Mouse (Mus musculus): Measurements from ENCODE around the gene Lefty2. TPM values are rescaled to one million over a fixed set of nuclear protein-coding genes. Genes with fewer than 3 reads are reported as not detected.
A peak's percentile ranks its signal among the peaks of the same experiment; 100 is the strongest.

The Lefty2 gene
- total and polyA plus RNA-seq, 3 experiments = not detected

DNA sequence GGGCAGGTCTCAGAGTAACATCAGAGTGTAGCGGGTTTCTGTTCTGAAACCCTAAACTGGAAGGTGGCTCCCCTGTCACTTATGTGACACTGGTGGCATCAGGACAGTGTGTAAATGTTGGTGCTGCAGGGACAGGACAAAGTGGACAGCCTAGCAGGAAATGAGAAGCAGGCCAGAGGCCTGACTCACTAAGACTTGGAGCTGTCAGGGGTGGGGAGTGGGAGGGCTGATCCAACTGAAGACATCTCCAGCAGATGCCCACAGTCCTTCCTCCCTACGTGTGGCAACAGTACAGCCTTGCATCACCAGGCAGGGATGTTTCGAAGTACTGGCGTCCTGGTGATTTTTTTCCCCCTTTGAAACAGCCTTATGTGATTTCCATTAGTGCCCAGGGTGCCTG is 51.6 kb downstream of the Lefty2 start:
- Histone ChIP-seq H3K4me3 (ENCODE audit: control insufficient read depth in 1 of 2, insufficient read depth in 1 of 2, low read depth in 2 of 2, low read length in 2 of 2) (no peak overlapping the region), H3K27ac (ENCODE audit: control insufficient read depth, low read depth, low read length) (no peak overlapping the region), H3K4me1 (ENCODE audit: control insufficient read depth in 1 of 2, insufficient read depth in 2 of 2, low read length in 2 of 2) (peaks cover 3 to 16% of the 10 kb centered on the region in 2 experiments; a peak in 3 of 4 replicates), H3K79me2 (ENCODE audit: control insufficient read depth, insufficient read depth, low read length, poor library complexity) (peaks cover 5% of the 10 kb centered on the region; the same call in 1 of the 2 replicates), H3K9me3 (replicated peaks; ENCODE audit: insufficient read depth, low read length) (no peaks in the 10 kb centered on the region), H3K27me3 (ENCODE audit: control insufficient read depth in 1 of 2, insufficient read depth in 2 of 2, low read length in 2 of 2) (no peaks in the 10 kb centered on the region), H3K9ac (ENCODE audit: control insufficient read depth, low read depth, low read length, poor library complexity, severe bottlenecking) (no peak overlapping the region), H3K36me3 (ENCODE audit: control insufficient read depth in 1 of 2, insufficient read depth in 2 of 2, low read length in 2 of 2) (peaks cover 0 to 4% of the 10 kb centered on the region in 2 experiments; a peak in 1 of 4 replicates)
- TF ChIP-seq CHD2 (IDR thresholded peaks at IDR 0.05; ENCODE audit: low read length) = no peak
- no peak for TF ChIP-seq RCOR1 (IDR thresholded peaks at IDR 0.05; ENCODE audit: low read depth, low read length)
- TF ChIP-seq EP300 (IDR thresholded peaks at IDR 0.05; ENCODE audit: low read depth in 1 of 2, low read length in 2 of 2) = no peak
- no peak for TF ChIP-seq RAD21 (IDR thresholded peaks at IDR 0.05; ENCODE audit: low read depth, low read length)
- no peak for TF ChIP-seq ZNF384 (IDR thresholded peaks at IDR 0.05; ENCODE audit: low read depth, low read length)
- TF ChIP-seq NRF1 (IDR thresholded peaks at IDR 0.05; ENCODE audit: insufficient read depth, low read depth, low read length, poor library complexity, severe bottlenecking) = no peak
- TF ChIP-seq HCFC1 (IDR thresholded peaks at IDR 0.05; ENCODE audit: low read depth, low read length) = no peak
- TF ChIP-seq SMC3 (IDR thresholded peaks at IDR 0.05; ENCODE audit: low read depth, low read length) = no peak
- TF ChIP-seq GATA1 (IDR thresholded peaks at IDR 0.05; ENCODE audit: low read depth, low read length) = no peak
- no peak for TF ChIP-seq USF2 (IDR thresholded peaks at IDR 0.05; ENCODE audit: borderline replicate concordance in 1 of 2, insufficient read depth in 1 of 2, low read depth in 1 of 2, low read length in 2 of 2)
- no peak for TF ChIP-seq MAFK (IDR thresholded peaks at IDR 0.05; ENCODE audit: borderline replicate concordance, low read depth, low read length)
- TF ChIP-seq ZC3H11A (IDR thresholded peaks at IDR 0.05; ENCODE audit: low read depth, low read length) = no peak
- TF ChIP-seq E2F4 (IDR thresholded peaks at IDR 0.05; ENCODE audit: borderline replicate concordance, low read depth, low read length) = no peak
- no peak for TF ChIP-seq TCF12 (IDR thresholded peaks at IDR 0.05; ENCODE audit: low read depth, low read length)
- TF ChIP-seq ELF1 (IDR thresholded peaks at IDR 0.05; ENCODE audit: low read depth, low read length) = no peak
- no peak for DNase-seq (ENCODE audit: low read depth, low spot score)

GRCm38 (mm10) chr1:180945001-180945980 is 52.4 kb downstream of the Lefty2 start:
- no peak overlapping the region for H3K27ac ChIP-seq (ENCODE audit: control insufficient read depth, low read depth, low read length)
- H3K79me2 ChIP-seq (ENCODE audit: control insufficient read depth, insufficient read depth, low read length, poor library complexity) = peaks cover 5% of the 10 kb centered on the region; the same call in 1 of the 2 replicates
- peak; percentile 52 for DNase-seq (ENCODE audit: low read depth, low spot score)
- H3K9me3 ChIP-seq (replicated peaks; ENCODE audit: insufficient read depth, low read length) = no peaks in the 10 kb centered on the region
- peaks cover 3 to 16% of the 10 kb centered on the region in 2 experiments; a peak in 3 of 4 replicates for H3K4me1 ChIP-seq (ENCODE audit: control insufficient read depth in 1 of 2, insufficient read depth in 2 of 2, low read length in 2 of 2)
- no peaks in the 10 kb centered on the region for H3K27me3 ChIP-seq (ENCODE audit: control insufficient read depth in 1 of 2, insufficient read depth in 2 of 2, low read length in 2 of 2)
- H3K4me3 ChIP-seq (ENCODE audit: control insufficient read depth in 1 of 2, insufficient read depth in 1 of 2, low read depth in 2 of 2, low read length in 2 of 2) = no peak overlapping the region
- TF ChIP-seq MYC (IDR thresholded peaks at IDR 0.05; ENCODE audit: low read depth, low read length) (no peak), SMC3 (IDR thresholded peaks at IDR 0.05; ENCODE audit: low read depth, low read length) (no peak), TBP (IDR thresholded peaks at IDR 0.05; ENCODE audit: low read depth, low read length) (no peak), JUND (IDR thresholded peaks at IDR 0.05; ENCODE audit: low read depth, low read length) (no peak), NRF1 (IDR thresholded peaks at IDR 0.05; ENCODE audit: insufficient read depth, low read depth, low read length, poor library complexity, severe bottlenecking) (no peak), KAT2A (conservative IDR thresholded peaks at IDR 0.05; ENCODE audit: low read depth, low read length) (no peak), SIN3A (IDR thresholded peaks at IDR 0.05; ENCODE audit: low read length) (no peak), GATA1 (IDR thresholded peaks at IDR 0.05; ENCODE audit: low read depth, low read length) (no peak), CTCF (IDR thresholded peaks at IDR 0.05 in 2 of 3, conservative IDR thresholded peaks at IDR 0.05 in 1 of 3; ENCODE audit: control insufficient read depth in 1 of 3, insufficient read depth in 1 of 3, low read depth in 2 of 3, low read length in 3 of 3, poor library complexity in 1 of 3, severe bottlenecking in 1 of 3) (no peak)
- no peak overlapping the region for H3K9ac ChIP-seq (ENCODE audit: control insufficient read depth, low read depth, low read length, poor library complexity, severe bottlenecking)
- H3K36me3 ChIP-seq (ENCODE audit: control insufficient read depth in 1 of 2, insufficient read depth in 2 of 2, low read length in 2 of 2) = peaks cover 0 to 4% of the 10 kb centered on the region in 2 experiments; a peak in 1 of 4 replicates

All from MEL (cell line).